Mouse (Mus musculus): ENCODE measurements at regions not wholly inside any gene's neighbourhood (a gene's known extent, or its start where the extent isn't known, plus 50 kb on each side); places are given as distances from the start of the nearest gene placed in this dataset.

- WGBS, result 84% methylated on average over 2 of the region's 2 CpGs
Observed at GRCm38 (mm10) chr5:136635119-136635518, 57.8 kb upstream of the Myl10 start.

GRCm38 (mm10) chr5:136636476-136636875, 56.5 kb upstream of the Myl10 start:
- 54% methylated on average over 1 of the region's 1 CpGs for WGBS
- no peaks in the 10 kb centered on the region for H3K27me3 ChIP-seq (ENCODE audit: control insufficient read depth, insufficient read depth, low read length)
- no peaks in the 10 kb centered on the region for H3K4me1 ChIP-seq (ENCODE audit: control insufficient read depth, insufficient read depth, insufficient read length, low read length)
- TF ChIP-seq POLR2A (IDR thresholded peaks at IDR 0.05; ENCODE audit: low read depth, low read length) (no peak), CTCF (IDR thresholded peaks at IDR 0.05; ENCODE audit: extremely low read depth, insufficient read length, insufficient replicate concordance, low read depth, low read length) (no peak)
- no peaks in the 10 kb centered on the region for H3K36me3 ChIP-seq (ENCODE audit: control insufficient read depth, insufficient read depth, low read length)
- no peak overlapping the region for H3K27ac ChIP-seq (ENCODE audit: insufficient read depth, low read depth, low read length)
- no peak overlapping the region for H3K4me3 ChIP-seq (ENCODE audit: low read depth, low read length)

More at GRCm38 (mm10) chr5:136635119-136635518, 57.8 kb upstream of the Myl10 start:
- no peak for TF ChIP-seq POLR2A (IDR thresholded peaks at IDR 0.05; ENCODE audit: low read depth, low read length)
- TF ChIP-seq CTCF (IDR thresholded peaks at IDR 0.05; ENCODE audit: extremely low read depth, insufficient read length, insufficient replicate concordance, low read depth, low read length), result no peak
- no peak overlapping the region for H3K4me3 ChIP-seq (ENCODE audit: low read depth, low read length)
- H3K27me3 ChIP-seq (ENCODE audit: control insufficient read depth, insufficient read depth, low read length), result no peaks in the 10 kb centered on the region
- no peaks in the 10 kb centered on the region for H3K4me1 ChIP-seq (ENCODE audit: control insufficient read depth, insufficient read depth, insufficient read length, low read length)
- H3K36me3 ChIP-seq (ENCODE audit: control insufficient read depth, insufficient read depth, low read length), result no peaks in the 10 kb centered on the region
- no peak overlapping the region for H3K27ac ChIP-seq (ENCODE audit: insufficient read depth, low read depth, low read length)

- H3K27ac ChIP-seq (ENCODE audit: insufficient read depth, low read depth, low read length), result 0 out of 2 replicates have a peak overlapping the region, but pooled peaks have one; percentile 7
- no peaks in the 10 kb centered on the region for H3K36me3 ChIP-seq (ENCODE audit: control insufficient read depth, insufficient read depth, low read length)
- TF ChIP-seq POLR2A (IDR thresholded peaks at IDR 0.05; ENCODE audit: low read depth, low read length) (no peak), CTCF (IDR thresholded peaks at IDR 0.05; ENCODE audit: extremely low read depth, insufficient read length, insufficient replicate concordance, low read depth, low read length) (no peak)
- WGBS, result 66% methylated on average over 11 of the region's 11 CpGs
- no peak overlapping the region for H3K4me3 ChIP-seq (ENCODE audit: low read depth, low read length)
- H3K4me1 ChIP-seq (ENCODE audit: control insufficient read depth, insufficient read depth, insufficient read length, low read length), result no peaks in the 10 kb centered on the region
- H3K27me3 ChIP-seq (ENCODE audit: control insufficient read depth, insufficient read depth, low read length), result no peaks in the 10 kb centered on the region
Observed at GRCm38 (mm10) chr5:136637872-136638271, 55.1 kb upstream of the Myl10 start.

GRCm38 (mm10) chr5:136640871-136641619, 51.9 kb upstream of the Myl10 start:
- Histone ChIP-seq H3K4me3 (ENCODE audit: low read depth, low read length) (no peak overlapping the region), H3K36me3 (ENCODE audit: control insufficient read depth, insufficient read depth, low read length) (no peaks in the 10 kb centered on the region), H3K4me1 (ENCODE audit: control insufficient read depth, insufficient read depth, insufficient read length, low read length) (no peaks in the 10 kb centered on the region), H3K27me3 (ENCODE audit: control insufficient read depth, insufficient read depth, low read length) (no peaks in the 10 kb centered on the region), H3K27ac (ENCODE audit: insufficient read depth, low read depth, low read length) (no peak overlapping the region)
- WGBS, result 81% methylated on average over 5 of the region's 5 CpGs
- TF ChIP-seq POLR2A (IDR thresholded peaks at IDR 0.05; ENCODE audit: low read depth, low read length) (no peak), CTCF (IDR thresholded peaks at IDR 0.05; ENCODE audit: extremely low read depth, insufficient read length, insufficient replicate concordance, low read depth, low read length) (no peak)

- H3K4me3 ChIP-seq (ENCODE audit: low read depth, low read length), result no peak overlapping the region
- TF ChIP-seq POLR2A (IDR thresholded peaks at IDR 0.05; ENCODE audit: low read depth, low read length), result no peak
- TF ChIP-seq CTCF (IDR thresholded peaks at IDR 0.05; ENCODE audit: extremely low read depth, insufficient read length, insufficient replicate concordance, low read depth, low read length), result no peak
- 29% methylated on average over 13 of the region's 13 CpGs for WGBS
- H3K27ac ChIP-seq (ENCODE audit: insufficient read depth, low read depth, low read length), result no peak overlapping the region
- no peaks in the 10 kb centered on the region for H3K27me3 ChIP-seq (ENCODE audit: control insufficient read depth, insufficient read depth, low read length)
- H3K36me3 ChIP-seq (ENCODE audit: control insufficient read depth, insufficient read depth, low read length), result no peaks in the 10 kb centered on the region
- H3K4me1 ChIP-seq (ENCODE audit: control insufficient read depth, insufficient read depth, insufficient read length, low read length), result no peaks in the 10 kb centered on the region; the same call in 1 of the 2 replicates
Observed at GRCm38 (mm10) chr5:136642208-136642607, 50.7 kb upstream of the Myl10 start.

All from small intestine, adult 2 months (tissue).